Mouse (Mus musculus): ENCODE results near the gene Togaram1.

Gene Togaram1

GRCm38 (mm10) chr12:64965124-64966026, at the start of gene Togaram1, which contains the start of gene Klhl28:
Togaram1 (plus strand) TSS chr12:64965804.
Klhl28 (minus strand) TSS chr12:64965534.
- DNase-seq (ENCODE audit: low spot score in 2 of 2) = peak; percentile 99

- DNase-seq (ENCODE audit: low spot score in 2 of 2) = no peak
Measured at GRCm38 (mm10) chr12:64916735-64917134, 48.9 kb upstream of the Togaram1 start.

- DNase-seq (ENCODE audit: low spot score in 2 of 2) = peak; percentile 91 to 92
Measured at GRCm38 (mm10) chr12:64917578-64918471, 47.8 kb upstream of the Togaram1 start, which contains the start of gene Gm527. Gm527 (plus strand) TSS chr12:64917906.

- no peak for DNase-seq (ENCODE audit: low spot score in 2 of 2)
Measured at GRCm38 (mm10) chr12:64937493-64937892, 28.1 kb upstream of the Togaram1 start.

GRCm38 (mm10) chr12:64964560-64964959, 1.0 kb upstream of the Togaram1 start:
- DNase-seq (ENCODE audit: low spot score in 2 of 2) = no peak

- DNase-seq (ENCODE audit: low spot score in 2 of 2) = peak; percentile 53 to 58
Measured at GRCm38 (mm10) chr12:64966101-64966631, 562 bp downstream of the Togaram1 start.

- DNase-seq (ENCODE audit: low spot score in 2 of 2) = no peak
Measured at GRCm38 (mm10) chr12:64966652-64967435, 1.2 kb downstream of the Togaram1 start.

GRCm38 (mm10) chr12:64967470-64967869, 1.9 kb downstream of the Togaram1 start:
- no peak for DNase-seq (ENCODE audit: low spot score in 2 of 2)

- DNase-seq (ENCODE audit: low spot score in 2 of 2) = no peak
Measured at GRCm38 (mm10) chr12:64968067-64968466, 2.5 kb downstream of the Togaram1 start.

- no peak for DNase-seq (ENCODE audit: low spot score in 2 of 2)
Measured at GRCm38 (mm10) chr12:64971399-64971798, 5.8 kb downstream of the Togaram1 start.

- no peak for DNase-seq (ENCODE audit: low spot score in 2 of 2)
Measured at GRCm38 (mm10) chr12:64972063-64972462, 6.5 kb downstream of the Togaram1 start.

GRCm38 (mm10) chr12:64975558-64975957, 10.0 kb downstream of the Togaram1 start:
- DNase-seq (ENCODE audit: low spot score in 2 of 2) = no peak

GRCm38 (mm10) chr12:64976191-64976590, 10.6 kb downstream of the Togaram1 start:
- no peak for DNase-seq (ENCODE audit: low spot score in 2 of 2)

GRCm38 (mm10) chr12:64977518-64977917, 11.9 kb downstream of the Togaram1 start:
- no peak for DNase-seq (ENCODE audit: low spot score in 2 of 2)

- DNase-seq (ENCODE audit: low spot score in 2 of 2) = no peak
Measured at GRCm38 (mm10) chr12:65007725-65008124, 42.1 kb downstream of the Togaram1 start.

GRCm38 (mm10) chr12:65022842-65023241, 57.2 kb downstream of the Togaram1 start:
- no peak for DNase-seq (ENCODE audit: low spot score in 2 of 2)

- no peak for DNase-seq (ENCODE audit: low spot score in 2 of 2)
Measured at GRCm38 (mm10) chr12:65035839-65036189, 70.2 kb downstream of the Togaram1 start.

GRCm38 (mm10) chr12:65036190-65036870, 70.7 kb downstream of the Togaram1 start, which contains the start of gene Prpf39:
Prpf39 (plus strand) TSS chr12:65036333.
- DNase-seq (ENCODE audit: low spot score in 2 of 2) = peak; percentile 81 to 90

- DNase-seq (ENCODE audit: low spot score in 2 of 2) = no peak
Measured at GRCm38 (mm10) chr12:65036892-65037545, 71.4 kb downstream of the Togaram1 start.

GRCm38 (mm10) chr12:65037546-65037937, 71.9 kb downstream of the Togaram1 start:
- no peak for DNase-seq (ENCODE audit: low spot score in 2 of 2)

Measured in frontal cortex, postnatal 10 days (tissue).